Mouse (Mus musculus): ENCODE data around the gene Id3. TPM values are rescaled to one million over a fixed set of nuclear protein-coding genes. Genes with fewer than 3 reads are reported as not detected.
A peak's percentile ranks its signal among the peaks of the same experiment; 100 is the strongest.
"Not testable (repeated sequence)": the region's sequence is repeated elsewhere in the genome, so short reads cannot be mapped to it uniquely, and the experiment has no call there.

Gene Id3
- polyA plus RNA-seq, 1 experiment from 2014 or later = 106 TPM

- H3K4me3 ChIP-seq (ENCODE audit: low read depth, low read length) = no peak overlapping the region
- no peak for ATAC-seq
- H3K4me2 ChIP-seq (replicated peaks; ENCODE audit: low read depth) = no peak overlapping the region
- H3K27me3 ChIP-seq (replicated peaks; ENCODE audit: control insufficient read depth, insufficient read depth, low read length) = no peaks in the 10 kb centered on the region
- H3K27ac ChIP-seq (ENCODE audit: low read depth, low read length) = no peak overlapping the region
- H3K4me1 ChIP-seq (replicated peaks; ENCODE audit: control insufficient read depth, insufficient read depth, low read length) = no peaks in the 10 kb centered on the region
- no peaks in the 10 kb centered on the region for H3K9me3 ChIP-seq (ENCODE audit: control insufficient read depth)
- no peak for TF ChIP-seq CTCF (IDR thresholded peaks at IDR 0.05; ENCODE audit: low read depth)
- H3K36me3 ChIP-seq (ENCODE audit: control insufficient read depth, insufficient read depth) = no peaks in the 10 kb centered on the region
- 68% methylated on average over 12 of the region's 12 CpGs for WGBS
- H3K9ac ChIP-seq (ENCODE audit: low read depth, low read length) = no peak overlapping the region
Observed at GRCm38 (mm10) chr4:136100396-136101070, 42.8 kb upstream of the Id3 start.

DNA sequence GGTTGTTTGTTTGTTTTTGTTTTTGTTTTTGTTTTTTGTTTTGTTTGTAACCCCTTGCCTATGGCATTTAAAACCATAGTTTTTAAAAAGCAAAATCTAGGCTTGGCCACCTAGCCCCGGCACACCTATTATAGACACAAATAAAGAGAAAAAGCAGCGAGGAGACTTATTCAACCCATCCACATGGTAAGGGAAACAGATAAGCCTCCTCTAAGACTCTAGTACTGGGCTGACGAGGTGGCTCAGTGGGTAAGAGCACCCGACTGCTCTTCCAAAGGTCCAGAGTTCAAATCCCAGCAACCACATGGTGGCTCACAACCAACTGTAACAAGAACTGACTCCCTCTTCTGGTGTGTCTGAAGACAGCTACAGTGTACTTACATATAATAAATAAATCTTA lies 41.5 kb upstream of the Id3 start:
- not testable (repeated sequence) for H3K27me3 ChIP-seq (replicated peaks; ENCODE audit: control insufficient read depth, insufficient read depth, low read length); H3K4me1 ChIP-seq (replicated peaks; ENCODE audit: control insufficient read depth, insufficient read depth, low read length); H3K9ac ChIP-seq (ENCODE audit: low read depth, low read length); H3K4me2 ChIP-seq (replicated peaks; ENCODE audit: low read depth); H3K4me3 ChIP-seq (ENCODE audit: low read depth, low read length); H3K27ac ChIP-seq (ENCODE audit: low read depth, low read length); ATAC-seq; H3K36me3 ChIP-seq (ENCODE audit: control insufficient read depth, insufficient read depth); H3K9me3 ChIP-seq (ENCODE audit: control insufficient read depth)
- 71% methylated on average over 4 of the region's 4 CpGs for WGBS

- Histone ChIP-seq H3K4me1 (replicated peaks; ENCODE audit: control insufficient read depth, insufficient read depth, low read length) (no peaks in the 10 kb centered on the region), H3K4me3 (ENCODE audit: low read depth, low read length) (no peak overlapping the region), H3K27me3 (replicated peaks; ENCODE audit: control insufficient read depth, insufficient read depth, low read length) (no peaks in the 10 kb centered on the region), H3K36me3 (ENCODE audit: control insufficient read depth, insufficient read depth) (no peaks in the 10 kb centered on the region), H3K4me2 (replicated peaks; ENCODE audit: low read depth) (no peak overlapping the region), H3K27ac (ENCODE audit: low read depth, low read length) (no peak overlapping the region), H3K9ac (ENCODE audit: low read depth, low read length) (no peak overlapping the region), H3K9me3 (ENCODE audit: control insufficient read depth) (no peaks in the 10 kb centered on the region)
- peak; percentile 17; the same call in 1 of the 2 replicates for ATAC-seq
- TF ChIP-seq CTCF (IDR thresholded peaks at IDR 0.05; ENCODE audit: low read depth) = no peak
- 42% methylated on average over 18 of the region's 18 CpGs for WGBS
Observed at GRCm38 (mm10) chr4:136104590-136105337, 38.5 kb upstream of the Id3 start.

DNA sequence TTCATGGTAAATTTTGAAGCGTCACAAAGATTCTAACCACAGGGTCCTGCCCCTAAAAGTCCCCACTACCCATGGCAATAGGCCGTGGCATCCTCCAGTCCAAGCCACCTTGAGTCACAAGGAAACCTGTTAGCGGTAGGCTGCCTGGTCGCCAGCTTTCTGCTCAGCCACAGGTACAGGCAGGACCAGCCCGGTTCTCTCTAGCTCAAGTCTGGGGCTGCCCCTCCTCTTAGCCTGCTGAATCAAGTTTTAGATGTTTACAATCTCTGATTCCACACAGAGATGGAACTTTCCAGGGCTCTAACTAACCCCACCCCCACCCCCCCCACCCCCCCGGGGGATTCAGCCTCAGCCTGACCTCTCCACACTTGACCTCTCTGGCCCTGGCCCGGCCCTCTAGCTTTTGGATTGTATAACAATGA lies 36.4 kb upstream of the Id3 start:
- no peak overlapping the region for H3K4me2 ChIP-seq (replicated peaks; ENCODE audit: low read depth)
- H3K27ac ChIP-seq (ENCODE audit: low read depth, low read length) = no peak overlapping the region
- H3K4me3 ChIP-seq (ENCODE audit: low read depth, low read length) = no peak overlapping the region
- no peaks in the 10 kb centered on the region for H3K27me3 ChIP-seq (replicated peaks; ENCODE audit: control insufficient read depth, insufficient read depth, low read length)
- no peaks in the 10 kb centered on the region for H3K36me3 ChIP-seq (ENCODE audit: control insufficient read depth, insufficient read depth)
- ATAC-seq = no peak
- no peaks in the 10 kb centered on the region for H3K9me3 ChIP-seq (ENCODE audit: control insufficient read depth)
- H3K4me1 ChIP-seq (replicated peaks; ENCODE audit: control insufficient read depth, insufficient read depth, low read length) = no peaks in the 10 kb centered on the region
- TF ChIP-seq CTCF (IDR thresholded peaks at IDR 0.05; ENCODE audit: low read depth) = no peak
- WGBS = 52% methylated on average over 7 of the region's 7 CpGs
- H3K9ac ChIP-seq (ENCODE audit: low read depth, low read length) = no peak overlapping the region

GRCm38 (mm10) chr4:136109153-136109552 lies 34.1 kb upstream of the Id3 start:
- Histone ChIP-seq H3K9me3 (ENCODE audit: control insufficient read depth) (no peaks in the 10 kb centered on the region), H3K36me3 (ENCODE audit: control insufficient read depth, insufficient read depth) (no peaks in the 10 kb centered on the region), H3K27ac (ENCODE audit: low read depth, low read length) (no peak overlapping the region), H3K4me2 (replicated peaks; ENCODE audit: low read depth) (no peak overlapping the region), H3K4me1 (replicated peaks; ENCODE audit: control insufficient read depth, insufficient read depth, low read length) (no peaks in the 10 kb centered on the region), H3K27me3 (replicated peaks; ENCODE audit: control insufficient read depth, insufficient read depth, low read length) (no peaks in the 10 kb centered on the region), H3K9ac (ENCODE audit: low read depth, low read length) (no peak overlapping the region), H3K4me3 (ENCODE audit: low read depth, low read length) (no peak overlapping the region)
- no peak for ATAC-seq
- no peak for TF ChIP-seq CTCF (IDR thresholded peaks at IDR 0.05; ENCODE audit: low read depth)
- WGBS = 89% methylated on average over 2 of the region's 2 CpGs

- Histone ChIP-seq H3K36me3 (ENCODE audit: control insufficient read depth, insufficient read depth) (no peaks in the 10 kb centered on the region), H3K9me3 (ENCODE audit: control insufficient read depth) (no peaks in the 10 kb centered on the region), H3K4me2 (replicated peaks; ENCODE audit: low read depth) (no peak overlapping the region), H3K27ac (ENCODE audit: low read depth, low read length) (no peak overlapping the region), H3K4me1 (replicated peaks; ENCODE audit: control insufficient read depth, insufficient read depth, low read length) (no peaks in the 10 kb centered on the region), H3K27me3 (replicated peaks; ENCODE audit: control insufficient read depth, insufficient read depth, low read length) (no peaks in the 10 kb centered on the region), H3K4me3 (ENCODE audit: low read depth, low read length) (no peak overlapping the region), H3K9ac (ENCODE audit: low read depth, low read length) (no peak overlapping the region)
- ATAC-seq = no peak
- WGBS = 63% methylated on average over 10 of the region's 10 CpGs
- no peak for TF ChIP-seq CTCF (IDR thresholded peaks at IDR 0.05; ENCODE audit: low read depth)
Observed at GRCm38 (mm10) chr4:136109941-136110900, 33.1 kb upstream of the Id3 start.

Measured in intestine, postnatal 0 days (tissue).